Mouse (Mus musculus) macrophage (primary cell): ENCODE measurements around the gene Usp48. TPM values are rescaled to one million over a fixed set of nuclear protein-coding genes. Genes with fewer than 3 reads are reported as not detected.

Experiments used
- H3K27ac ChIP-seq: fragments of 350-480 bp; formaldehyde crosslinking; 2 replicates; pipeline ENCODE4 v1.9.0; 2021
- H3K36me3 ChIP-seq: fragments of 350-480 bp; formaldehyde crosslinking; 2 replicates; pipeline ENCODE4 v1.9.0; 2021; ENCODE audit errors: inconsistent target
- H3K4me3 ChIP-seq: fragments of 350-480 bp; formaldehyde crosslinking; 2 replicates; pipeline ENCODE4 v1.9.0; 2021; ENCODE audit errors: inconsistent target
- H3K79me2 ChIP-seq: fragments of 350-480 bp; formaldehyde crosslinking; 2 replicates; pipeline ENCODE4 v1.9.0; 2021; ENCODE audit errors: inconsistent target
- WGBS: methylation state at CpG from one replicate; pipeline ENCODE4 v1.1.7; 2026; ENCODE audit warnings: inconsistent platforms; ENCODE audit not compliant: missing documents; 5-methylcytosine and 5-hydroxymethylcytosine counted together
- polyA plus RNA-seq: library from polyadenylated mRNA; stranded (reverse); fragments of 250-400 nt; gene quantifications from 3 replicates; pipeline ENCODE4 v1.2.4, GENCODE M21; 2018; ENCODE audit warnings: inconsistent platforms

Usp48 gene
- polyA plus RNA-seq, 1 experiment from 2014 or later, result 61.8 TPM

DNA sequence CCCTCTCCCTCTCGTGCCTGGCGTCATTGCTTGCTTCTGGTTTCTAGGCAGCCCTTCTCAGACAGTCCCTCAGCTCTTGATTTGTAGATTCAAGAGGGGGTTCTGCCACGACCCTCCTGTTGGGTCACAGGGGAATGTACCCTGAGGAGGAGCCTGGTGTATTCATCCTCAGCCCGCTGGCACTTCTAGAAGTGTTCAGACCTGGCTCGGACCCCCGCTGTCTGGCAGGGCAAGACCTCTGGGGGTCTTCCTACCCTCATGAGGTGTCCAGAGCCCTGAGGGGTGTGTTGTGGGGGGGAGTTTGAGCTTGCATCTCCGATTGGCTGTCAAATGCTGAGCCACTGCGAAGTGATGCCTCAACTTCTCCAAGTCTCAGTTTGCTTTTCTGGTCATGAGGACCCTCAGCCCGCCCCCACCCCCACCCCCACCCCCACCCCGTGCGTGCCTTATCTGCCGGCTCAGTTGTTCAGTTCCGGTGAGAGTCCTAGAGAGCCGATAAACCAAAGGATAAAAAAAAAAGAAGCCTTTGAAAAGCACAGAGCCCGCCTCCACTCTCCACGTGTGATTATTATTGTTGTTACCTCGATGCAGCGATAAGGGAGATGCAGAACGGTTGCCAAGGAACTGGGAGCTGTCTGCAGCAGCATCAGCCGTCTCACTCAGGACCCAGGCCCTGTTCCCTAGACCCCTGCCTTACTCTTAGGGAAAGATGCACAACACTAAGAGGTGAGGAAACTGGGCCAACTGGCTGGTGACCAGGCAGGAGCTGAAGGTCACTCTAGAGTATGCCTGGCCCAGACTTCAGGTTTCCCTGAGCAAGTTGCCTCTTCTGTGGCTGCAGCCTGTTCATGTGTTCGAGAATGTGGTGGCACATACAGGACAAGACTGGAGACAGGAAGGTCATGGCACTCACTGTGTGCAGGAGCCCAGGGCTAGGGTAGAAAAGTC lies 106.0 kb downstream of the Usp48 start:
- WGBS, result 74% methylated on average over 20 of the region's 21 CpGs
- Histone ChIP-seq H3K4me3 (no peak overlapping the region), H3K36me3 (no peaks in the 10 kb centered on the region), H3K79me2 (no peaks in the 10 kb centered on the region), H3K27ac (no peak overlapping the region)

DNA sequence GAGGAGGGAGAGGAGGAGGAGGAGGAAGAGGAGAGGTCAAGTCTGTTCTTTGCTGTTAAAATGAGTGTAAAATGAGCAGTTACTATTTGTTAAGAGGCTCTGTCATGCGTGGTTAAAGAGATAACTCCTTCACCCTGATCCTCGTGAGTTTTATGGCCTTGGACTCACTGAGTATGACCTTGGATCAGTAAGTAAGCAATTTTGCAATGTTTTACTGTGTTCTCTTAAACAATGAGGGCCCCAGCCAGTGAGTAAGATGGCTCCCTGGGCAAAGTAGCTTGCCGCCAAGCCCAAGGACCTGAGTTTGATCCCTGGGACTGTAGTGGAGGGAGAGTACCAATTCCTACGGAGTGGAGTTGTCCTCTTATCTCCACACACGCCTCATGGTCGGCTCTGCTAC lies 107.4 kb downstream of the Usp48 start:
- no peaks in the 10 kb centered on the region for H3K36me3 ChIP-seq
- H3K27ac ChIP-seq, result no peak overlapping the region
- no peak overlapping the region for H3K4me3 ChIP-seq
- WGBS, result 78% methylated on average over 6 of the region's 6 CpGs
- no peaks in the 10 kb centered on the region for H3K79me2 ChIP-seq

DNA sequence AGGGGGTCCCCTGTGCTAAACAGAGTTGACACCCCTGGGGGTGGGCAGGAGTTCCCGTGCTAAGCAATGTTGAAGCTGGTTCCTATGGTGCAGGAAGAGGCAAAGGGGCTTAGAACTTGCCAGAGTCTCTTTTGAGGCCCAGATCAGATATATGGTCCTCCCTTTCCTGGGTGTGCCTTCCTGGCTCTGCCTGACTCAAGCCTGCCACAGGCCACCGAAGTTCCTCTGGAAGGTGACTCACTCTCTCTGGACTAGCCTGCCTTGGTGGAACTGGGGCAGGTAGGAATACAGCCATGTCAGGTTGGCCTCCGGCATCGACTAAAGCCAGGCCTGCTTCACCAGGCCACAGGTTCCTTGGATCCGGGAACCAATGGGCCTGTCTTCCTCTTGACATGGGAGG lies 109.5 kb downstream of the Usp48 start:
- Histone ChIP-seq H3K27ac (no peak overlapping the region), H3K79me2 (no peaks in the 10 kb centered on the region), H3K36me3 (no peaks in the 10 kb centered on the region), H3K4me3 (no peak overlapping the region)
- 68% methylated on average over 5 of the region's 5 CpGs for WGBS

DNA sequence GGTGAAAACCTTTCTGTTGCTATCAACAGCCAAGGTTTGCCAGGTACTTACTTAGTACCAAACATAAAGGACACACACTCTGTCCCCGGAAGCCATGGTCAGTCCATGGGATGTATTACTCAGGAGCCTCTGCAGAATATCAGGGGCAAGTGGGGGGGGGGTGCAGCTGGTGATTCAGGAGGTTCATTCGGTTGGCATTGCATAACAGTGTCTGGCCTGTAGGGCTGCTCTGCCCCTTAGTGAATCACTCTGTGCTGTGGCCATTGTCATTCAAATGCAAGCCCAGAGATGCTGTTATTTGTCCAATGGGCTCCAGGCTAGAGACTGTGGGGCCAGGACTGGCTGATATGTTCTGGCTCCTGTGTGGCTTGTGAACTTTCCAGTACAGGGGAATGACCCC lies 111.0 kb downstream of the Usp48 start:
- no peak overlapping the region for H3K27ac ChIP-seq
- WGBS, result 67% methylated on average over 2 of the region's 2 CpGs
- no peak overlapping the region for H3K4me3 ChIP-seq
- H3K36me3 ChIP-seq, result no peaks in the 10 kb centered on the region
- H3K79me2 ChIP-seq, result no peaks in the 10 kb centered on the region

DNA sequence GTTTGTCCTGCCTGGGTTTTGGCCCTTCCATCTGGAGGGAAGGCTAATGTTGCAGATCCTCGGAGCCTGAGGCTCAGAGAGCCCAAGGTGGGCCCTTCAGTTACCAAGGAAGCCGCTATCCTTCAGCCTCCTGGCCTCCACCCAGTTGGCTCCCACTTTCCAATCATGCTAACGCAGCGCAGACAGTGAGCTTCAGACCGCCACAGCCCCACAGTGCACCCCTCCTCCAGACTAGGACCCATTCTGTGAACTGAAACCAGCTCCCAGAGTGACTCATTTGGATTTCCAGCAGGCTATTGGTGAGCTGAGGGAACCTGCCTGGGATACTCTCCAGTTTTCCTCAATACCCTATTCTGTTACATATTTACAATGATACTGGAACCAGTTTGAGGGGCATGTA lies 111.8 kb downstream of the Usp48 start:
- Histone ChIP-seq H3K27ac (no peak overlapping the region), H3K36me3 (no peaks in the 10 kb centered on the region), H3K79me2 (no peaks in the 10 kb centered on the region), H3K4me3 (no peak overlapping the region)
- 84% methylated on average over 5 of the region's 5 CpGs for WGBS

DNA sequence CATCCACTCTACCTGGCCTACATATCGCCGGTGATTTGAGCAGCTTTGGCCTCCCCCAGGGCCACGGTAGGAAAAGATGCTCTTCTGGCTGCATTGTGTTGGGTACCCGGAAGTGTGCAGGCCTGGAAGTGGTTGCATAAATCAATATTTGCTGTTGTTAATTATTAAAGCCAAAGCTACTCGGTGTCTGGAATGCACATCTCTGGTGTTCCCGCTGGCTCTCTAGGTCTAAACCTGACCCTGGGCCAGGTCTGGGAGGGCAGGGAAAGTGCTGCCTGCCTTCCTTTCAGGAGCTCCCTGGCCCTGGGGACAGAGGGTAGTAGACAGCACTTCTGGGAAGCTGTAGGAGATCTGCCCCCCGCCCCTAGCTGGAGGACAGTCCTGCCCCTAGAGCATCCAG lies 113.0 kb downstream of the Usp48 start:
- no peak overlapping the region for H3K4me3 ChIP-seq
- H3K79me2 ChIP-seq, result no peaks in the 10 kb centered on the region
- 87% methylated on average over 7 of the region's 7 CpGs for WGBS
- no peak overlapping the region for H3K27ac ChIP-seq
- no peaks in the 10 kb centered on the region for H3K36me3 ChIP-seq

DNA sequence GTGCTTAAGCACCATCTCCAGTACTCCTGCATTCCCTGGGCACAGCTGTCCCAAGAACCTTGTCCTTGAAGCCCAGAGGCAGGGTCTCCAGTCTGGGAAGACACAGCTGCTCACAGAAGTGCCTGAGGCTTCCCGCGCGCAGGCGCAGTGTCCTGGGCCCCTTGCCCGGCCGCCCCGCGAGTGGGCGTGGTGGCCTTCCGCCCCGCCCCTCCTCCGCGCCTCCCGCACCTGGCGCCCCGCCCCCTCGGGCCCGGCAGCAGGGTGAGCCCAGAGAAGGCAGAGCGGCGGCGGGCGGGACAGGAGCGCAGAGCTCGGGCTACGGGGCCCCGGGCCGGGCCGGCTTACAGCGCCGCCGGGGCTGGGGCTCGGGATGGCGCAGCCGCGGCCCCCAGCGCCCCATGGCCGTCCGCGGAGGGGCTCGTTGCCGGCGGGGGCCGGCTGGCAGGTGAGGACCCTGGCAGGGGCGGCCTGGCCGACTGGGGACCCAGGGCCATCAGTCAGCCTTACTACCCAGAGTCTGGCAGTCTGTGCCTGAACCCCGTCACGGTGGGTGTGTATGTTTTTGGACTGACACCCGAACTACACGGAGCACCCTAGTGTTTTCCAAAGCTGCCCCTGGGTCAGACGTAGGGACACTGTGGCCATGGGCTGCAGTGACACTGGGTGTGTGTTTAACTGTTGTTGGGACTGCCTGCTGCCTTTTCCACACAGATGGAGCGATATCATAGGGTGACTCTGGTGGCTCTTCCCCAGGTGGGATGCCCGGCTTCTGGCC lies 113.8 kb downstream of the Usp48 start:
- Histone ChIP-seq H3K79me2 (no peaks in the 10 kb centered on the region), H3K27ac (no peak overlapping the region), H3K36me3 (no peaks in the 10 kb centered on the region), H3K4me3 (no peak overlapping the region)
- WGBS, result 9% methylated on average over 40 of the region's 52 CpGs

Other genes starting within 250 kb of the Usp48 start
- 706 to 958 TPM (median 881 TPM) in 3 replicates for gene Cdc42, start 236.0 kb upstream of the Usp48 start, polyA plus RNA-seq
- gene Cela3a, start 184.0 kb upstream of the Usp48 start, polyA plus RNA-seq, result not detected in 3 replicates
- gene Cela3b, start 163.2 kb upstream of the Usp48 start, polyA plus RNA-seq, result not detected in 3 replicates
- gene 1700013G24Rik, start 140.5 kb upstream of the Usp48 start, polyA plus RNA-seq, result not detected in 3 replicates
- 0.06 to 0.37 TPM (median 0.14 TPM) in 3 replicates for gene Hspg2, start 125.0 kb upstream of the Usp48 start, polyA plus RNA-seq
- gene Ldlrad2, start 19.2 kb upstream of the Usp48 start, polyA plus RNA-seq, result not detected in 3 replicates
- gene Rap1gap, start 71.0 kb downstream of the Usp48 start, polyA plus RNA-seq, result 0.75 to 3.4 TPM (median 1.3 TPM) in 3 replicates
- gene Alpl, start 202.6 kb downstream of the Usp48 start, polyA plus RNA-seq, result not detected in 3 replicates